Mouse (Mus musculus): Measurements from ENCODE around the gene Gm45062.
"Not testable (repeated sequence)": the region's sequence is repeated elsewhere in the genome, so short reads cannot be mapped to it uniquely, and the experiment has no call there.

The Gm45062 gene

GRCm38 (mm10) chr6:8316201-8316600 lies 57.0 kb downstream of the Gm45062 start:
- no peak for DNase-seq (ENCODE audit: low spot score)

GRCm38 (mm10) chr6:8319591-8319990 lies 60.3 kb downstream of the Gm45062 start:
- no peak for DNase-seq (ENCODE audit: low spot score)

GRCm38 (mm10) chr6:8331496-8331895 lies 72.2 kb downstream of the Gm45062 start:
- DNase-seq (ENCODE audit: low spot score): not testable (repeated sequence)

- no peak for DNase-seq (ENCODE audit: low spot score)
Measured at GRCm38 (mm10) chr6:8333380-8333779, 74.1 kb downstream of the Gm45062 start.

- DNase-seq (ENCODE audit: low spot score): no peak
Measured at GRCm38 (mm10) chr6:8336487-8337390, 77.5 kb downstream of the Gm45062 start.

GRCm38 (mm10) chr6:8339453-8339852 lies 80.2 kb downstream of the Gm45062 start:
- DNase-seq (ENCODE audit: low spot score): no peak

GRCm38 (mm10) chr6:8343271-8343670 lies 84.0 kb downstream of the Gm45062 start:
- DNase-seq (ENCODE audit: low spot score): no peak

- no peak for DNase-seq (ENCODE audit: low spot score)
Measured at GRCm38 (mm10) chr6:8345219-8345856, 86.1 kb downstream of the Gm45062 start.

- no peak for DNase-seq (ENCODE audit: low spot score)
Measured at GRCm38 (mm10) chr6:8347154-8347553, 87.9 kb downstream of the Gm45062 start.

- DNase-seq (ENCODE audit: low spot score): no peak
Measured at GRCm38 (mm10) chr6:8348344-8348743, 89.1 kb downstream of the Gm45062 start.

GRCm38 (mm10) chr6:8349060-8349670 lies 89.9 kb downstream of the Gm45062 start:
- no peak for DNase-seq (ENCODE audit: low spot score)

- no peak for DNase-seq (ENCODE audit: low spot score)
Measured at GRCm38 (mm10) chr6:8351507-8351906, 92.3 kb downstream of the Gm45062 start.

GRCm38 (mm10) chr6:8352533-8353168 lies 93.4 kb downstream of the Gm45062 start:
- DNase-seq (ENCODE audit: low spot score): no peak

GRCm38 (mm10) chr6:8353461-8353860 lies 94.2 kb downstream of the Gm45062 start:
- DNase-seq (ENCODE audit: low spot score): no peak

- no peak for DNase-seq (ENCODE audit: low spot score)
Measured at GRCm38 (mm10) chr6:8354846-8355245, 95.6 kb downstream of the Gm45062 start.

GRCm38 (mm10) chr6:8358232-8358631 lies 99.0 kb downstream of the Gm45062 start:
- DNase-seq (ENCODE audit: low spot score): no peak

GRCm38 (mm10) chr6:8358782-8359181 lies 99.5 kb downstream of the Gm45062 start:
- DNase-seq (ENCODE audit: low spot score): no peak

GRCm38 (mm10) chr6:8360805-8361204 lies 101.6 kb downstream of the Gm45062 start:
- DNase-seq (ENCODE audit: low spot score): no peak

GRCm38 (mm10) chr6:8364033-8364756 lies 104.9 kb downstream of the Gm45062 start:
- no peak for DNase-seq (ENCODE audit: low spot score)

- no peak for DNase-seq (ENCODE audit: low spot score)
Measured at GRCm38 (mm10) chr6:8364757-8365150, 105.5 kb downstream of the Gm45062 start.

- no peak for DNase-seq (ENCODE audit: low spot score)
Measured at GRCm38 (mm10) chr6:8367675-8368074, 108.4 kb downstream of the Gm45062 start.

All from yolk sac, embryonic 10.5 days (tissue).